Mouse (Mus musculus): ENCODE measurements around the gene Ush1g. TPM values are rescaled to one million over a fixed set of nuclear protein-coding genes. Genes with fewer than 3 reads are reported as not detected.
A peak's percentile ranks its signal among the peaks of the same experiment; 100 is the strongest.

Ush1g gene
- total and polyA plus RNA-seq, 2 experiments from 2014 or later: 0.06 to 0.33 TPM

DNA sequence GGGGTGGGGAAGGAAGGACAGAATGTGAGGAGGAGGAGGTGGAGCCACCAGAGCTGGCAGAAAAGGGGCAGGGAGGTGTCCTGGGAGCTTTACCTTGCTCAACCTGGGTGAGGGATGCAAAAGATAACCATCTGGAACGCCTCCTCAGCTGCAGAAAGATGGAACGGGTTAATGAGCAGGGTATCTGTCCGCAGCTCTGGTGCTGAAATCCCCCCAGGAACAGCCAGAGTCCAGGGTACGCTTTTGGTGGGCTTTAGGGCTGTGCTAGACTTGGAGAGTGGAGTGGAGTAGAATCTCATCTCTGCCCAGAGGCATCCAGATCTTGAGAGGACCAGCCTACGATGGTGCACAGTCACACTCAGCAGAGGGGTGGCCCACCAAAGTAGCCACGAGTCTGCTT is 14.3 kb upstream of the Ush1g start:
- Histone ChIP-seq H3K27me3 (ENCODE audit: insufficient read depth, low read length) (peaks cover 19% of the 10 kb centered on the region), H3K4me1 (ENCODE audit: insufficient read depth) (0 out of 2 replicates have a peak, but pooled peaks cover 3% of the 10 kb centered on the region), H3K9ac (no peak overlapping the region), H3K4me3 (ENCODE audit: low read depth, low read length) (no peak overlapping the region), H3K4me2 (ENCODE audit: low read depth) (no peak overlapping the region), H3K9me3 (ENCODE audit: low read length) (no peaks in the 10 kb centered on the region), H3K36me3 (ENCODE audit: insufficient read depth) (no peaks in the 10 kb centered on the region), H3K27ac (ENCODE audit: low read depth, low read length) (no peak overlapping the region)
- WGBS: 22% methylated on average over 6 of the region's 6 CpGs
- ATAC-seq: no peak
- no peak for TF ChIP-seq CTCF (IDR thresholded peaks at IDR 0.05; ENCODE audit: low read depth)
- DNase-seq: no peak

DNA sequence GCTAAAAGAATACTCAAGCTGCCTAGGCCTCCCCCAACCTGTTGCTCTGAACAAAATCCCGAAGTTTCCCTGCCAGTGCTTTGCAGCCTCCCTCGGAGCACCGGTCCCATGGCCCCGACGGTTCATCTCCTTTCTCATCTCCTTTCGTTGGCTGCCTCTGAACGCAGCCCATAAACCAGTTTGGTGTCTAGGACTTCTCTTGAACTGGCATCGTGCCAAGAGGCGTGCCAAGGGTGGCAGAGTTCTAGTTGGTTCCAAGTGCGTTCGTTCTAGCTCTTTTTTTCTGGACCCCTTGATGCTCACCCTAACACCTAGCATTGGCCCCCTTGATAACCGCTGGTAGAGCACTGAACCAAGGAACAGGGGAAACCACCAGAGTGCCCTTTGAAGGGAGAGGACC is 13.4 kb upstream of the Ush1g start:
- WGBS: 42% methylated on average over 12 of the region's 12 CpGs
- Histone ChIP-seq H3K4me3 (ENCODE audit: low read depth, low read length) (no peak overlapping the region), H3K4me2 (ENCODE audit: low read depth) (peak overlapping the region; percentile 55; the same call in 1 of the 2 replicates), H3K27ac (ENCODE audit: low read depth, low read length) (no peak overlapping the region), H3K9ac (no peak overlapping the region), H3K27me3 (ENCODE audit: insufficient read depth, low read length) (peaks cover 19% of the 10 kb centered on the region), H3K4me1 (ENCODE audit: insufficient read depth) (0 out of 2 replicates have a peak, but pooled peaks cover 3% of the 10 kb centered on the region), H3K9me3 (ENCODE audit: low read length) (no peaks in the 10 kb centered on the region), H3K36me3 (ENCODE audit: insufficient read depth) (no peaks in the 10 kb centered on the region)
- no peak for ATAC-seq
- no peak for TF ChIP-seq CTCF (IDR thresholded peaks at IDR 0.05; ENCODE audit: low read depth)
- no peak for DNase-seq

DNA sequence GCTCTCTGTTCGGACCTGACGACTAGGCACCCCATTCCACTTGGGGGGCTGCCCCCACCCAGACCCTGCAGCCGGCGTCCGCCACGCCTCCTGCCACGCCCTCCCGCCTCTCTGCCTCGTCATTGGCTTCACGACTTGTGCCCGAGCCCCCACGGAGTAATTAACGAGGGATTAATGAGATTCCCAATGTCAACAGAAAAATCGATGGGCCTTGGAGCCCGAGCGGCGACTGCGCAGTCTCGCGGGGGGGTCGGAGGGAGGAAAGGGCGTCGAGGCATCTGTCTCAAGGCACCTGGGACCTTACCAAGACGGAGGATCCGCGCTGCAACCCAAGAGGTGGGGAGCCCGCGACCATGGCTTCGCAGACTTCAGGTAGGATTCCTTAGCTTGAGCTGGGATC is 12.7 kb upstream of the Ush1g start, which contains the start of gene Otop3:
TSS of gene Otop3 (plus strand) at position 201 of the 400 bp plus-strand sequence.
- no peak for TF ChIP-seq CTCF (IDR thresholded peaks at IDR 0.05; ENCODE audit: low read depth)
- Histone ChIP-seq H3K9ac (peak within 1 kb of the TSS; percentile 26; the same call in 1 of the 2 replicates), H3K4me2 (ENCODE audit: low read depth) (peak within 1 kb of the TSS; percentile 55), H3K36me3 (ENCODE audit: insufficient read depth) (no peaks in the 10 kb centered on the region), H3K27me3 (ENCODE audit: insufficient read depth, low read length) (peaks cover 19% of the 10 kb centered on the region), H3K27ac (ENCODE audit: low read depth, low read length) (no peak within 1 kb of the TSS), H3K4me3 (ENCODE audit: low read depth, low read length) (peak within 1 kb of the TSS; percentile 24), H3K9me3 (ENCODE audit: low read length) (no peaks in the 10 kb centered on the region), H3K4me1 (ENCODE audit: insufficient read depth) (0 out of 2 replicates have a peak, but pooled peaks cover 3% of the 10 kb centered on the region)
- DNase-seq (no peak), ATAC-seq (no peak)
- WGBS: 2% methylated on average over 29 of the region's 29 CpGs

DNA sequence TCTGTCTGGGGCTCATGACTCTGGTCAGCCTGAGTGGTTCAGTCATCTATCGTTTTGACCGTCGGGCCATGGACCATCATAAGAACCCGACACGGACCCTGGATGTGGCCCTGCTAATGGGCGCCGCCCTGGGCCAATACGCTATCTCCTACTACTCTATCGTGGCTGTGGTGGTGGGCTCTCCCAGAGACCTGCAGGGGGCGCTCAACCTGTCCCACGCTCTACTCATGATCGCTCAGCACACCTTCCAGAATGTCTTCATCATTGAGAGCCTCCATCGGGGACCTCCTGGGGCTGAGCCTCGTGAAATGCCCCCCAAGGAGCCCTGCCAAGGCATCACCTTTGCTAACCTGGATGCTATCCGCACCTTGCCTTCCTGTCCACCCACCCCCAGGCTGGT is 7.5 kb upstream of the Ush1g start:
- 74% methylated on average over 15 of the region's 15 CpGs for WGBS
- ATAC-seq (no peak), DNase-seq (no peak)
- H3K4me1 ChIP-seq (ENCODE audit: insufficient read depth): 0 out of 2 replicates have a peak, but pooled peaks cover under 1% of the 10 kb centered on the region
- H3K27ac ChIP-seq (ENCODE audit: low read depth, low read length): no peak overlapping the region
- no peak for TF ChIP-seq CTCF (IDR thresholded peaks at IDR 0.05; ENCODE audit: low read depth)
- H3K4me2 ChIP-seq (ENCODE audit: low read depth): no peak overlapping the region
- no peaks in the 10 kb centered on the region for H3K9me3 ChIP-seq (ENCODE audit: low read length)
- H3K4me3 ChIP-seq (ENCODE audit: low read depth, low read length): no peak overlapping the region
- H3K9ac ChIP-seq: no peak overlapping the region
- peaks cover 2% of the 10 kb centered on the region; the same call in 1 of the 2 replicates for H3K27me3 ChIP-seq (ENCODE audit: insufficient read depth, low read length)
- H3K36me3 ChIP-seq (ENCODE audit: insufficient read depth): no peaks in the 10 kb centered on the region

DNA sequence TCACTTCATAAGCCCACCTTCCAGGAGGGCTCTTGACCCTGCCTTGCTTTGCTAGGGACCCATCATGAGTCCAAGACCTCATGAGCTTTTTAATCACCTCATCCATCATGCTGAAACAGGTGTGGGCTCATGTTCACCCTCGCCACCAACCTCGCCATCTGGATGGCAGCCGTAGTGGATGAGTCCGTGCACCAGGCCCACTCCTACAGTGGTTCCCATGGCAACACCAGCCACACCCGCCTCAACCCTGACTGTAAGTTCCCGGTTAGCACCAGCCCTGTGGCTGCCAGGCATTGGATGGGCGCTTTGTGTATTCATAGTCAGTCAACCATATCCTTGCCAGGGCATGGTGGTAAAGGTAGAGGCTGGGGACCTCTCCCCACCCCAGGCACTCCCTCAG is 4.9 kb upstream of the Ush1g start:
- Histone ChIP-seq H3K4me1 (ENCODE audit: insufficient read depth) (no peaks in the 10 kb centered on the region), H3K27ac (ENCODE audit: low read depth, low read length) (no peak overlapping the region), H3K27me3 (ENCODE audit: insufficient read depth, low read length) (peaks cover 28% of the 10 kb centered on the region), H3K9me3 (ENCODE audit: low read length) (no peaks in the 10 kb centered on the region), H3K36me3 (ENCODE audit: insufficient read depth) (no peaks in the 10 kb centered on the region), H3K4me2 (ENCODE audit: low read depth) (no peak overlapping the region), H3K9ac (no peak overlapping the region), H3K4me3 (ENCODE audit: low read depth, low read length) (no peak overlapping the region)
- DNase-seq (no peak), ATAC-seq (no peak)
- no peak for TF ChIP-seq CTCF (IDR thresholded peaks at IDR 0.05; ENCODE audit: low read depth)
- WGBS: 63% methylated on average over 7 of the region's 7 CpGs

DNA sequence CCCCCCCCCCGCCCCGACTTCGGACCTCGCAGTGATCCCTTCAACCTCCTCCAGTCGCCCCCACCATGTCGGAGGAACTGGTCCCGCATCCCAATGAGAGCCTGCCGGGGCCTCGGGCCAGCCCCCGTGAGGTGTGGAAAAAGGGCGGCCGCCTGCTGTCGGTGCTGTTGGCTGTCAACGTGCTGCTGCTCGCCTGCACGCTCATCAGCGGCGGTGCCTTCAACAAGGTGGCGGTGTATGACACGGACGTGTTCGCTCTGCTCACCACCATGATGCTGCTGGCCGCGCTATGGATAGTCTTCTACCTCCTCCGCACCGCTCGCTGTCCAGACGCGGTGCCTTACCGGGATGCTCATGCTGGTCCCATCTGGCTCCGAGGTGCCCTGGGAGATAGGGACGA is 1.5 kb upstream of the Ush1g start:
- 22% methylated on average over 32 of the region's 32 CpGs for WGBS
- Histone ChIP-seq H3K27me3 (ENCODE audit: insufficient read depth, low read length) (peaks cover 58% of the 10 kb centered on the region), H3K36me3 (ENCODE audit: insufficient read depth) (no peaks in the 10 kb centered on the region), H3K9me3 (ENCODE audit: low read length) (no peaks in the 10 kb centered on the region), H3K27ac (ENCODE audit: low read depth, low read length) (no peak overlapping the region), H3K4me3 (ENCODE audit: low read depth, low read length) (no peak overlapping the region), H3K9ac (no peak overlapping the region), H3K4me1 (ENCODE audit: insufficient read depth) (no peaks in the 10 kb centered on the region), H3K4me2 (ENCODE audit: low read depth) (no peak overlapping the region)
- DNase-seq (no peak), ATAC-seq (no peak)
- TF ChIP-seq CTCF (IDR thresholded peaks at IDR 0.05; ENCODE audit: low read depth): no peak

DNA sequence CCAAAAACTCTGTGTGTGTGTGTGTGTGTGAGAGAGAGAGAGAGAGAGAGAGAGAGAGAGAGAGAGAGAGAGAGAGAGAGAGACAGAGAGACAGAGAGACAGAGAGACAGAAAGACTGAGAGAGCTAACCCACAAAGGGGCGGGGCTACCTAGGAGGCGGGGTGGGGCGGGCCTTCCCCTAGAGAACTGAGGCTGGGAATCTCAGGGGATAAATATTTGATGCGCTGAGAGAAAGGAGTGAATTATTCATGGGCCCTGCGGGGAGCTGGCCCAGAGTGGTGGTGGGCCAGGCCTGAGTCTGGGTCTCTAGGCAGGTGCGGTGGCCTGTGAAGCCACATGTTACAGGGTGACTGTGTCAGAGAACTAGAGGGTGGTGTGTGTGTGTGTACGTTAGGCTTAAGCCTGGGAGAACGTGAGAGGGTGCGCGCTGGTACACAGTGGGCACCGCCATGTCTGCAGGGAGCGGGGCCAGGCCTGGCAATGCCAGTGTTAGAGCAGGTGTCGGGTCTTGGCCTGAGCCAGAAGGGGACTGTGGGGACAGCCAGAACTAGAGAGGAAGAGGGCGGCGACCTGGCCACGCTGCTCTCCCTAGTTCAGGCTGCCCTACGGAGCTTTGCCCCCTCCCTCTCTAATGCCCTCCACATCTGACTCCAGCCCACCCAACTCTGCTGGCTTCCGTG is 2.0 kb downstream of the Ush1g start:
- Histone ChIP-seq H3K9me3 (ENCODE audit: low read length) (no peaks in the 10 kb centered on the region), H3K27me3 (ENCODE audit: insufficient read depth, low read length) (peaks cover 91% of the 10 kb centered on the region), H3K9ac (no peak overlapping the region), H3K4me2 (ENCODE audit: low read depth) (no peak overlapping the region), H3K4me3 (ENCODE audit: low read depth, low read length) (no peak overlapping the region), H3K27ac (ENCODE audit: low read depth, low read length) (no peak overlapping the region), H3K36me3 (ENCODE audit: insufficient read depth) (no peaks in the 10 kb centered on the region), H3K4me1 (ENCODE audit: insufficient read depth) (no peaks in the 10 kb centered on the region)
- TF ChIP-seq CTCF (IDR thresholded peaks at IDR 0.05; ENCODE audit: low read depth): no peak
- ATAC-seq (no peak), DNase-seq (no peak)
- WGBS: 14% methylated on average over 18 of the region's 18 CpGs

Measured in forebrain, postnatal 0 days (tissue).